Mouse (Mus musculus): Measurements from ENCODE around the gene Olfr679.
"Not testable (repeated sequence)": the region's sequence is repeated elsewhere in the genome, so short reads cannot be mapped to it uniquely, and the experiment has no call there.

Olfr679 gene

GRCm38 (mm10) chr7:105080905-105081304, at the start of gene Olfr679:
TSS of gene Olfr679 (plus strand) at chr7:105081205.
- no peak for DNase-seq (ENCODE audit: low read depth in 1 of 2, low spot score in 2 of 2)

- no peak for DNase-seq (ENCODE audit: low read depth in 1 of 2, low spot score in 2 of 2)
Measured at GRCm38 (mm10) chr7:105032398-105032797, 48.6 kb upstream of the Olfr679 start, which contains the start of gene Olfr676. TSS of gene Olfr676 (plus strand) at chr7:105032698.

- DNase-seq (ENCODE audit: low read depth in 1 of 2, low spot score in 2 of 2), result not testable (repeated sequence)
Measured at GRCm38 (mm10) chr7:105033836-105034235, 47.2 kb upstream of the Olfr679 start.

GRCm38 (mm10) chr7:105058951-105059350, 22.1 kb upstream of the Olfr679 start:
- no peak for DNase-seq (ENCODE audit: low read depth in 1 of 2, low spot score in 2 of 2)

- no peak for DNase-seq (ENCODE audit: low read depth in 1 of 2, low spot score in 2 of 2)
Measured at GRCm38 (mm10) chr7:105064175-105064574, 16.8 kb upstream of the Olfr679 start, which contains the start of gene Olfr678. TSS of gene Olfr678 (plus strand) at chr7:105064475.

- DNase-seq (ENCODE audit: low read depth in 1 of 2, low spot score in 2 of 2), result not testable (repeated sequence)
Measured at GRCm38 (mm10) chr7:105092717-105093116, 11.7 kb downstream of the Olfr679 start, which contains the start of gene Olfr680-ps1. TSS of gene Olfr680-ps1 (minus strand) at chr7:105092817.

GRCm38 (mm10) chr7:105116536-105116935, 35.5 kb downstream of the Olfr679 start, which contains the start of gene Olfr681:
TSS of gene Olfr681 (plus strand) at chr7:105116836.
- no peak for DNase-seq (ENCODE audit: low read depth in 1 of 2, low spot score in 2 of 2)

All from monocyte, adult 2 months (primary cell).